Mouse (Mus musculus) Patski (cell line): ENCODE measurements around the gene Pwwp2b. TPM values are rescaled to one million over a fixed set of nuclear protein-coding genes. Genes with fewer than 3 reads are reported as not detected.

Experiments used
- ATAC-seq: fragments of 100-300 bp; one replicate; pipeline ENCODE4 v1.8.0; 2021
- CTCF ChIA-PET: fragments of 350-600 bp; sonication (Branson Sonifier 250); formaldehyde crosslinking; loops from one replicate; lab custom pipeline; 2022; ENCODE audit warnings: inconsistent platforms; lab: Charles Lee
- POLR2A ChIA-PET: fragments of 350-600 bp; sonication (Branson Sonifier 250); formaldehyde crosslinking; loops from one replicate; lab custom pipeline; 2022; ENCODE audit warnings: antibody characterized with exemption, inconsistent platforms; lab: Charles Lee
- DNase-seq: peaks from one replicate; pipeline ENCODE4 v3.0.0-alpha.2; 2011; ENCODE audit warnings: low read depth, low spot score
- H3K27me3 ChIP-seq: fragments of 371-371 bp; one replicate; pipeline ENCODE4 v1.5.1; 2021
- CTCF ChIP-seq: fragments of 100-300 bp; IDR thresholded peaks from one replicate; pipeline ENCODE4 v1.5.1; 2021
- in situ Hi-C: fragments of 300-500 bp; cut with MboI; formaldehyde crosslinking; loops from 3 replicates; pipeline ENCODE4 v1.11.1; 2018; ENCODE audit warnings: low pct_unique_long_range_greater_than_20kb, mixed read lengths
- polyA plus RNA-seq: library from polyadenylated mRNA; unstranded; gene quantifications from one replicate; pipeline ENCODE4 v1.2.3, GENCODE M21; 2021

The Pwwp2b gene
- polyA plus RNA-seq, 1 experiment from 2014 or later, result 11.6 TPM

GRCm38 (mm10) chr7:139310487-139310951, 62.2 kb downstream of the Pwwp2b start:
- POLR2A ChIA-PET, result no interaction called here

GRCm38 (mm10) chr7:139312686-139313085, 64.4 kb downstream of the Pwwp2b start:
- ChIA-PET POLR2A (no interaction called here), CTCF (interaction anchor here (1.3 to 2.3 kb wide), 2 partner anchors 9 to 193 kb away, joined by 3 to 8 read pairs; no protein-coding TSS in a partner anchor)
- ATAC-seq (no peak), DNase-seq (no peak)
- TF ChIP-seq CTCF, result no peak
- H3K27me3 ChIP-seq, result no peaks in the 10 kb centered on the region
- in situ Hi-C loops, result loop anchor here (5.0 to 10.0 kb wide), 2 partner anchors 80 to 272 kb away; partner anchors contain the start of gene Nkx6-2

More at GRCm38 (mm10) chr7:139310487-139310951, 62.2 kb downstream of the Pwwp2b start:
- TF ChIP-seq CTCF, result no peak
- no peak for ATAC-seq
- no peak for DNase-seq
- in situ Hi-C loops, result loop anchor here (5.0 to 10.0 kb wide), 2 partner anchors 82 to 274 kb away; partner anchors contain the start of gene Nkx6-2
- CTCF ChIA-PET, result interaction anchor here (1.7 kb wide), 1 partner anchor 13 kb away, joined by 3 read pairs; no protein-coding TSS in a partner anchor
- H3K27me3 ChIP-seq, result no peaks in the 10 kb centered on the region

- no peak for DNase-seq
- in situ Hi-C loops, result loop anchor here (5.0 to 10.0 kb wide), 2 partner anchors 79 to 271 kb away; partner anchors contain the start of gene Nkx6-2
- CTCF ChIA-PET, result interaction anchor here (1.0 to 2.3 kb wide), 3 partner anchors 10 to 194 kb away, joined by 3 to 8 read pairs (median 3); no protein-coding TSS in a partner anchor
Observed at GRCm38 (mm10) chr7:139313413-139313812, 65.1 kb downstream of the Pwwp2b start.

GRCm38 (mm10) chr7:139314716-139315115, 66.4 kb downstream of the Pwwp2b start:
- in situ Hi-C loops, result loop anchor here (5.0 to 10.0 kb wide), 2 partner anchors 78 to 270 kb away; partner anchors contain the start of gene Nkx6-2
- CTCF ChIA-PET, result no interaction called here

More at GRCm38 (mm10) chr7:139313413-139313812, 65.1 kb downstream of the Pwwp2b start:
- no peak for TF ChIP-seq CTCF
- no peaks in the 10 kb centered on the region for H3K27me3 ChIP-seq
- ATAC-seq, result no peak
- POLR2A ChIA-PET, result no interaction called here

GRCm38 (mm10) chr7:139319006-139319411, 70.7 kb downstream of the Pwwp2b start:
- ATAC-seq (no peak), DNase-seq (no peak)
- no peaks in the 10 kb centered on the region for H3K27me3 ChIP-seq
- POLR2A ChIA-PET, result no interaction called here
- in situ Hi-C loops, result loop anchor here (10.0 kb wide), 1 partner anchor 266 kb away; the partner anchor contains the start of gene Nkx6-2
- TF ChIP-seq CTCF, result no peak
- CTCF ChIA-PET, result interaction anchor here (1.4 kb wide), 1 partner anchor 9 kb away, joined by 3 read pairs; no protein-coding TSS in a partner anchor

More at GRCm38 (mm10) chr7:139314716-139315115, 66.4 kb downstream of the Pwwp2b start:
- ATAC-seq, result no peak
- DNase-seq, result no peak
- no peak for TF ChIP-seq CTCF
- POLR2A ChIA-PET, result no interaction called here
- no peaks in the 10 kb centered on the region for H3K27me3 ChIP-seq

Other genes with a start within 250 kb of the Pwwp2b start
- gene Dpysl4, start 162.5 kb upstream of the Pwwp2b start, polyA plus RNA-seq, result not detected
- gene Lrrc27, start 35.5 kb upstream of the Pwwp2b start, polyA plus RNA-seq, result 4.6 TPM
- 0.13 TPM for gene Stk32c, start 35.2 kb upstream of the Pwwp2b start, polyA plus RNA-seq
- gene Inpp5a, start 140.6 kb downstream of the Pwwp2b start, polyA plus RNA-seq, result 25.5 TPM